Mouse (Mus musculus) erythroblast, embryonic 14.5 days (primary cell): ENCODE measurements around the gene Mlycd. TPM values are rescaled to one million over a fixed set of nuclear protein-coding genes. Genes with fewer than 3 reads are reported as not detected.
"Not testable (repeated sequence)": the region's sequence is repeated elsewhere in the genome, so short reads cannot be mapped to it uniquely, and the experiment has no call there.

ENCODE experiments used
- H3K27me3 ChIP-seq: 2 replicates; pipeline ENCODE4 v1.6.1; 2012; ENCODE audit warnings: inconsistent platforms; ENCODE audit not compliant: control insufficient read depth
- H3K36me3 ChIP-seq: 2 replicates; pipeline ENCODE4 v1.6.1; 2012; ENCODE audit warnings: mild to moderate bottlenecking, inconsistent platforms; ENCODE audit not compliant: control insufficient read depth
- H3K4me1 ChIP-seq: 2 replicates; pipeline ENCODE4 v1.6.1; 2012; ENCODE audit warnings: inconsistent platforms; ENCODE audit not compliant: control insufficient read depth
- H3K4me3 ChIP-seq: replicated peaks from 2 replicates; pipeline ENCODE3; 2012; ENCODE audit warnings: moderate library complexity, mild to moderate bottlenecking, inconsistent platforms
- H3K9me3 ChIP-seq: 2 replicates; pipeline ENCODE4 v1.6.1; 2012; ENCODE audit warnings: low read length, inconsistent platforms, mixed read lengths; ENCODE audit not compliant: control insufficient read depth
- GATA1 ChIP-seq: IDR thresholded peaks from 2 replicates; pipeline ENCODE4 v1.6.1; 2012; ENCODE audit warnings: low read length, inconsistent platforms, mixed read lengths
- TAL1 ChIP-seq: IDR thresholded peaks from 3 replicates; pipeline ENCODE4 v1.6.1; 2012; ENCODE audit warnings: low read length, inconsistent platforms, mixed read lengths
- polyA plus RNA-seq: library from polyadenylated mRNA; stranded (reverse); fragments of >175 nt; gene quantifications from 2 replicates; pipeline ENCODE4 v1.2.3, GENCODE M21; 2012

The Mlycd gene
- polyA plus RNA-seq, 1 experiment: 0.34 TPM

DNA sequence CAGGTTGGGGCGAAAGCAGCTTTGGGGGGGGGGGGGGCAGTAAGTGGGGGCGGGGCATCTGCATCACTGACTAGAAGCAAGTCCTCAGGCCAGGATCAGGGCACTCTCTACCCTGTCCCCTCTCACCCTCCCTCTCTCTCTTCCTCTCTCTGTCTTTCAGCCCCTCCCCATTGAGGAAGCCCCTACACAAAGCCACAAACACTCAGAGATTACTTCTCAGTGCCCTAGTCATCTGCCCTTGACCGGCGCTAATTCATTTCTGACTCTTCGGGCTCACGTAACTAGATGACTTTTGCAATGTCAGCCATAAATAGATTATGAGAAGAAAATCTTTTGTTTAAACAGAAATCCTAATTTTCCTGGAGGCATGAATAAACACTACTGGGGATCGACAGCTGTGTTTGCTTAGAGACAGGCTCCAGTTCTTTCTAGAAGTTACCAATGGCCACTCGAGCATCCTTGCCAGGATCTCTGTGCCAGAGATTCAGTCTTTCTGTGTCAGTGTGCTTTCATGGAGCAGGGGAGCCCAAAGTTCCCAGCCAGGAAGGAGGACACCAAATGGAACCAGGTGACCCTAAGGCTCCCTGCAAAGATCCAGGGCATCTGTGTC lies 33.9 kb upstream of the Mlycd start:
- H3K4me3 ChIP-seq: no peak overlapping the region
- no peaks in the 10 kb centered on the region for H3K27me3 ChIP-seq
- no peak for TF ChIP-seq TAL1
- no peak for TF ChIP-seq GATA1
- H3K9me3 ChIP-seq: no peaks in the 10 kb centered on the region
- H3K4me1 ChIP-seq: no peaks in the 10 kb centered on the region
- no peaks in the 10 kb centered on the region for H3K36me3 ChIP-seq

DNA sequence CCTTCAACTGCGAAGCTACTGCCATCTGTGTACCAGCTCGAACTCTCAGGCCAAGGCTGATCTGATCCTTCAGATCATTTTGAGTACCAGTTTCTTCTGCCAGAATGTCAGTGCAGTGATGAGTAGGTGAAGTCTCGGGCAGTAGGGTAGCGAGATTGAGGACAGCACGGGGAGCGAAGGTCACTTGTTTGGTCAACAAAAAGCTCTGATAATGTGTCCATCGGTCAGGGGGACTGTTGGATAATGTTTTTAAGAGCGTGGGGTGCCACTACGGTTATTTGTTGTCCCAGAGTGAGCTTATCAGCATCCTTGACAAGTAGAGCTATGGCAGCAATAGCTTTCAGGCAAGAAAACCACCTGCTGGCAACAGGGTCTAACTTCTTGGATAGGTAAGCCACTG lies 20.0 kb upstream of the Mlycd start:
- not testable (repeated sequence) for H3K36me3 ChIP-seq, H3K4me3 ChIP-seq, H3K4me1 ChIP-seq, H3K27me3 ChIP-seq
- H3K9me3 ChIP-seq: peaks cover 11% of the 10 kb centered on the region

GRCm38 (mm10) chr8:119378476-119378875 lies 16.2 kb upstream of the Mlycd start:
- Histone ChIP-seq H3K9me3 (peaks cover 3% of the 10 kb centered on the region; the same call in 1 of the 2 replicates), H3K4me1 (no peaks in the 10 kb centered on the region), H3K27me3 (no peaks in the 10 kb centered on the region), H3K36me3 (no peaks in the 10 kb centered on the region), H3K4me3 (no peak overlapping the region)
- TF ChIP-seq TAL1: no peak
- TF ChIP-seq GATA1: no peak

DNA sequence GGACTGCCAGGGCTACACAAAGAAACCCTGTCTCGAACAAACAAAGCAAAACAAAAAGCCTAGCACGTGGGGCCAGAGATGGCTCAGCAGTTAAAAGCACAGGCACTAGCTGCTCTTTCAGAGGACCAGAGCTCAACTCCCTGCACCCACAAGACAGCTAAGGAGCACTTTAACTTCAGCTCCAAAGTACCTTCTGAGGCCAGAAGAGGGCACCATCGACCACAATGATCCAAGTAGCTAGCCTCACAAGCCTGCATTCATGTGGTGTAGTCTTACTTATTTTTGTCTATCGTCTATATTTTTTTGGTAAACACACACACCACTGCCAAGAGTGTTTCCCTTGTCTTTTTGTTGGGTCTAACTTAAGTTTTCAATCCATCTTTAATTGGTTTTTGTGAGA lies 14.1 kb upstream of the Mlycd start:
- Histone ChIP-seq H3K4me1 (no peaks in the 10 kb centered on the region), H3K36me3 (no peaks in the 10 kb centered on the region), H3K4me3 (no peak overlapping the region), H3K27me3 (no peaks in the 10 kb centered on the region), H3K9me3 (no peaks in the 10 kb centered on the region)
- no peak for TF ChIP-seq TAL1
- TF ChIP-seq GATA1: no peak

- Histone ChIP-seq H3K36me3 (no peaks in the 10 kb centered on the region), H3K27me3 (0 out of 2 replicates have a peak, but pooled peaks cover 2% of the 10 kb centered on the region), H3K9me3 (no peaks in the 10 kb centered on the region), H3K4me1 (no peaks in the 10 kb centered on the region), H3K4me3 (no peak overlapping the region)
- TF ChIP-seq TAL1 (no peak), GATA1 (no peak)
Observed at GRCm38 (mm10) chr8:119384478-119384877, 10.2 kb upstream of the Mlycd start.

GRCm38 (mm10) chr8:119385854-119386253 lies 8.8 kb upstream of the Mlycd start:
- Histone ChIP-seq H3K4me3 (no peak overlapping the region), H3K36me3 (no peaks in the 10 kb centered on the region)
- TF ChIP-seq GATA1 (no peak), TAL1 (no peak)

DNA sequence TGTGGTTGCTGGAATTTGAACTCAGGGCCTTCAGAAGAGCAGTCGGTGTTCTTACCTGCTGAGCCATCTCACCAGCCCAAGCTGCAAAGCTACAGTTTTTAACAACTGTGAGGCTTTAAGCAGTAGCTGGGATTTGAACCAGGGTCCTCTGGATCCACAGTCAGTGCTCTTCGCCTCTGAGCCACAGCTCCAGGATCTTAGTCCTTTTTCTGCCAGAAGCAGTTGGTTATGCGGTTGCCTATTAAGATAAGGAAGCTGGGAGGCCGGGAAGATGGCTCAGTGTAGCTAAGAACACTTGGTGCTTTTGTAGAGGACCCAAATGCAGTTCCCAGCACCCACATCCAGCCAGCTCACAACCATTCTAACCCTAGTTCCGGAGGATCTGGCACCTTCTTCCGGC lies 7.7 kb upstream of the Mlycd start:
- TF ChIP-seq GATA1 (no peak), TAL1 (no peak)
- H3K9me3 ChIP-seq: no peaks in the 10 kb centered on the region
- H3K4me1 ChIP-seq: no peaks in the 10 kb centered on the region
- H3K27me3 ChIP-seq: 0 out of 2 replicates have a peak, but pooled peaks cover 2% of the 10 kb centered on the region
- no peaks in the 10 kb centered on the region for H3K36me3 ChIP-seq
- H3K4me3 ChIP-seq: no peak overlapping the region

More at GRCm38 (mm10) chr8:119385854-119386253, 8.8 kb upstream of the Mlycd start:
- 0 out of 2 replicates have a peak, but pooled peaks cover 2% of the 10 kb centered on the region for H3K27me3 ChIP-seq
- no peaks in the 10 kb centered on the region for H3K9me3 ChIP-seq
- H3K4me1 ChIP-seq: no peaks in the 10 kb centered on the region

GRCm38 (mm10) chr8:119394097-119394496 lies 581 bp upstream of the Mlycd start:
- no peaks in the 10 kb centered on the region for H3K36me3 ChIP-seq
- H3K4me1 ChIP-seq: peaks cover 26% of the 10 kb centered on the region
- H3K4me3 ChIP-seq: peak overlapping the region; percentile 75
- H3K9me3 ChIP-seq: no peaks in the 10 kb centered on the region
- TF ChIP-seq GATA1: no peak
- no peak for TF ChIP-seq TAL1
- no peaks in the 10 kb centered on the region for H3K27me3 ChIP-seq

DNA sequence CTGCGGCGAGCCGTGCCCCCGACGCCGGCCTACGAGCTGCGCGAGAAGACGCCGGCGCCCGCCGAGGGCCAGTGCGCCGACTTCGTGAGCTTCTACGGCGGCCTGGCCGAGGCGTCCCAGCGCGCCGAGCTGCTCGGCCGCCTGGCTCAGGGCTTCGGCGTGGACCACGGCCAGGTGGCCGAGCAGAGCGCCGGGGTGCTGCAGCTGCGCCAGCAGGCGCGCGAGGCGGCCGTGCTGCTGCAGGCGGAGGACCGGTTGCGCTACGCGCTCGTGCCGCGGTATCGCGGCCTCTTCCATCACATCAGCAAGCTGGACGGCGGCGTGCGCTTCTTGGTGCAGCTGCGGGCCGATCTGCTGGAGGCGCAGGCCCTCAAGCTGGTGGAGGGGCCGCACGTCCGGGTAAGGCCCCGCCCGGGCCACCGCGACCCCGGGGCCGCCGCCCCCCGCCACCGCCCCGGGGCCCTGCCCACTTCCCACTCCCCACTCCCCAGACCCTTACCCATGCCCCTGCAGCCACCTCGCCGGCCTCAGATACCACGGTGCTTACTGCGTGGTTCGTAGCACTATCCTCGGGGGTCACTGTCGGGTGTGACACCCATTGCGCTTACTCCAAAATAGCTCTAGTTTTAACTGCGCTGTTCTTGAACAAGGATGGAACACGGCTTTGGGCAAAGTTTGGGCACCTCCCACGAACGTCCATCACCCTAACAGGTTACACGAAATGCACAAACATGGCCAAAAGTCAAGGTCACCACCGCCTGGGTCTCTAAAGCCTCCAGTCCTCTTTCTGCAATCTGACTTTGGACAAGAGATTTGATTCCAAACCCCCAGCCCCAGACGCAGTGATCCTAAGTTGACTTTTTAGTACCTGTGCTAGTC lies 633 bp downstream of the Mlycd start:
- Histone ChIP-seq H3K4me1 (peaks cover 26% of the 10 kb centered on the region), H3K4me3 (peak overlapping the region; percentile 75), H3K27me3 (no peaks in the 10 kb centered on the region), H3K9me3 (no peaks in the 10 kb centered on the region), H3K36me3 (no peaks in the 10 kb centered on the region)
- no peak for TF ChIP-seq GATA1
- TF ChIP-seq TAL1: no peak
